Mouse (Mus musculus): ENCODE measurements around the gene Cenpi.
"Not testable (repeated sequence)": the region's sequence is repeated elsewhere in the genome, so short reads cannot be mapped to it uniquely, and the experiment has no call there.

The Cenpi gene

GRCm38 (mm10) chrX:134307534-134308274, at the start of gene Cenpi:
TSS of gene Cenpi (plus strand) at chrX:134308084.
- DNase-seq (ENCODE audit: low read depth, low spot score) = peak; percentile 93

- no peak for DNase-seq (ENCODE audit: low read depth, low spot score)
Measured at GRCm38 (mm10) chrX:134261191-134261590, 46.7 kb upstream of the Cenpi start.

GRCm38 (mm10) chrX:134262129-134262528, 45.8 kb upstream of the Cenpi start:
- DNase-seq (ENCODE audit: low read depth, low spot score) = peak; percentile 33

DNA sequence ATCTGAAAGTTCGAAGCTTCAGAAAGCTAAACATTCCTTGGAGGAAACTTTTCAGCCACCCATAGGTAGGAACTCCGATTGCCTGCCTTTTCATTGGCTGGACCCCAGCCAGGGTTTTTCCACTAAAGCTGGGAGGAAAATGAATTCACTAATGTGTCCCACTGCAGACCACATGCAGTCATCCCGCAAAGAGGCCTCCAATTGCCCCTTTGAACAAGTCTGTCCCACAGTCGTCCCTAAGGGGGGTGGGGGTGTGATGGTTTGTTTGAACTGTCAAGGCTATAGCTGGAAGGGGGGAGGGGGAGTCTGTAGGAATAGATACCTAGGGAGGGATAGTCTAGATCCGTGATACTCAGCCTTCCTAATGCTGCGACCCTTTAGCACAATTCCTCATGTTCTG, 32.2 kb upstream of the Cenpi start:
- DNase-seq (ENCODE audit: low read depth, low spot score) = no peak

DNA sequence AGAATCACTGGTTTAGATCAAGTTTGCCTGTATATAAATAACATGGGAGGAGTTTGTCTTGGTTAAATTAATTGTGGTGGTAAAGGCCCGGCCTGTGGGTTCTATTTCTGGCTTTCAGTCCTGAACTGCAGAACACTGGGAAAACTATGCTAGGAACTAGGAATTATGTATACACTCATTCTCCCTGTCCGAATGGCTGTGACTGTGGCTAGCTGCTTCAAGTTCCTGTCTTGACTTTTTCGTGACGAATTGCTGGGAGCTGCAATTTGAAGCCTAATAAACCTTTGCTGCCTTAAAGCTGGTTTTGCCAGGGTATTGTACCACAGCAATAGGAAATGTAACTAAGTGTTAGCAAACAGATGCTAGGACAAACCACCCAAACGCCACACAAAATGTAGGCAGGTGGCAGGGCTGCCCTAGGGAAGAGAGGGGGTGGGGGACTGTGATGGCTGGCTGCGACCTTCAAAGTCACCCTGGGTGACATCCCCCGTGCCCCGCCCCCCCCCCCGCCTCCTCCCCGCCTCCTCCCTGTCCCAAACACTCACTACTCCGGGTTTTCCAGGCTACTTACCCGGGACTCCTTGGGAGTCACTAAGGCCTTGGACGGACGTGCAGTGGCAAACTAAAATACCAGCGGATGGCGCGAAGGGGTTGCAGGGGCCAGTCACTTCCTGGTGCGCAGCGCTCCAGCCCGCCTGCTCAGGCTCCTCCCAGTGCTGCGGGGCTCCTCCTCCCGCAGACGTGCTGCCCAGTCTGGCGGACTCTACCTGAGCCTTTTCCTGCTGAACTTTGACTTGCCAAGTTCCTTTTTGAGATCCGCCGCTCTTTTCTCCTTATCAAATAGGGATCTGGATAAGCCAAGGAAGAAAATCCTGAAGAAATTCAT, 31.4 kb upstream of the Cenpi start, which contains the start of gene Trmt2b:
Gene Trmt2b, minus strand, starts transcription at position 710 of the 886 bp plus-strand sequence.
- DNase-seq (ENCODE audit: low read depth, low spot score) = peak; percentile 77

DNA sequence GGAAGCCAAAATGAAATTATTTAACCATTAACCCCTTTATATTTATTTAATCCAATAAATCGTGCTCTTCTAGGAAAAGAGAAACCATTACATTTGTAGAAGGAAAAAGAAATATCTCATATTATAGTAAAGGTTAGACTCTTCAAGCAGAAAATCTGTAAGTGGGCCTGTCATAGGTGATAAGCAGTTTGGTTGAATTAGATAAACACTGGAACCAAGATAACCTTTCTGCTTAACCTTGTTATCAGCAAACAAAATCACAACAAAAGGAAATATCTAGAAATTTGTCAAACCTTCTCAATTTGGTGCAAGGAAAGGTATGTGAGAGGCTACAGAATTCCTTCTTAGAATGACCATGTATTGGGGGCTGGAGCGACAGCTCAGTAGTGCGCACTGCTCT, 27.4 kb upstream of the Cenpi start:
- no peak for DNase-seq (ENCODE audit: low read depth, low spot score)

DNA sequence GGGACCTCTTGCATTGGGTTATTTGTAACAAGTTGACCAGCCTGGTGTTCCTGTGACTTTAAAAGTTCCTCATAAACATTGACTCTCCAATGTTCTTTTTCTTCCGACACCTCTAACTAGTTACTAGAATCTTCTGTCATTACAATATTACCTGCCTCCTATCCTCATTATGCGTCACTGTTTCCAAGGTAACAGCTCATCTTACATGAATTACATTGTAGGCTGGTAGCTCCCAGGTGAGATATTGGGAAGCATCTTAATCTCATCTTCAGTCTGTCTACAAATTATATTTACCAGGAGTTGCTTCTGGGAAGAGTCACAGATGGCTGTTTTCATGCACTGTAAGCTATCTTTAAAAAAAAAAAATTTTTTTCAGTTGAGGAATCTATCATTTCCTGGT, 22.8 kb upstream of the Cenpi start:
- DNase-seq (ENCODE audit: low read depth, low spot score) = no peak

DNA sequence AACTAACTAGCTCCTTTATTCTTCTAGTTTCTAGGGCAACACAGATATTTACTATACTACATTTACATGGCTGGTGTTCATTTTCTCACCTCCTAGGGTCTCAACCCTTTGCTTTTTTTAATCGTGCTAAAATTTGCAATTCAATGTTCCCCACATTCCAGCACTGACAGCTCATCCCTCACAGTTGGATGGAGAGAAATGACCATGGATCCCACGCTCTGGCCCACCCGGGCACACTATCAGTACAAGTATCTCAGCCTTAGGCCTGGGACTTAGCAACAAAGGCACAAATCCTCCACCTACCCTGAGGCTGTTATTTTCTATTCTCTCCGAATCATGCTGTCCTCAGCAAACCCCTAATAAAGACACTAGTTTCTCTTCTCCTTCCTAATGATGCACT, 22.1 kb upstream of the Cenpi start:
- DNase-seq (ENCODE audit: low read depth, low spot score) = no peak

DNA sequence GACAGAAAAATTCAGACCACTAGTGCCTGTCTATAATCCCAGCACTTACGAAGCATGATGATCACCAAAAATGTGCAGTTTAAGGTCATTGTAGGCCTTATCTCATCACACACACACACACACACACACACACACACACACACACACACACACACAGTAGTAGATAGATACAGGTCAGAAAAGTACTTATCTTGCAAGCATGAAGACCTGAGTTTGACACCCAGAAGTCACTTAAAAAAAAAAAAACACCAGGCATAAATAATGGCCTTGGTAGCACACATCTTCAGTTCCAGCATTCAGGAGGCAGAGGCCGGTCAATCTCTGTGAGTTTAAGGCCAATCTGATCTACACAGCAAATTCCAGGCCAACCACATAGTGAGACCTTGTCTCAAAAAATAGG, 20.6 kb upstream of the Cenpi start:
- no peak for DNase-seq (ENCODE audit: low read depth, low spot score)

DNA sequence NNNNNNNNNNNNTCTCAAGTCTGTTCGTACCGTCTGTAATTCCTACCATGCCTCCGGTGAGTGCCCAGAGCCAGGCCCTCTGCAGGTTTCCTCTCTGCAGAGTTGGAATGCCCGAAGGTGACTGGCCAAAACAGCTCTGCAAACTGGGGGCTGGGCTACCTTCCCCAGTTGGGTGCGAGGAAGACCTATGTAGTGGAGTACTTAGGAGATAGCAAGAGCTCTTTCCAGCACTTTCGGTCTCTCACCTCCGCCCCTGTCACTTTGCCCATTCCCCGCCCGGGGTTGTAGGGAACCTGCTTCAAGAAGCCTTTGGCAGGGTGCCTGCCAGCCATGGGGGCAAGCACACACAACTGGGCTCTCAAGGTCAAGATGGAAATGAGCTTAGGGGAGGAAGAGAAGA, 11.6 kb upstream of the Cenpi start:
- peak; percentile 64 for DNase-seq (ENCODE audit: low read depth, low spot score)

GRCm38 (mm10) chrX:134296737-134297136, 11.1 kb upstream of the Cenpi start:
- peak; percentile 52 for DNase-seq (ENCODE audit: low read depth, low spot score)

DNA sequence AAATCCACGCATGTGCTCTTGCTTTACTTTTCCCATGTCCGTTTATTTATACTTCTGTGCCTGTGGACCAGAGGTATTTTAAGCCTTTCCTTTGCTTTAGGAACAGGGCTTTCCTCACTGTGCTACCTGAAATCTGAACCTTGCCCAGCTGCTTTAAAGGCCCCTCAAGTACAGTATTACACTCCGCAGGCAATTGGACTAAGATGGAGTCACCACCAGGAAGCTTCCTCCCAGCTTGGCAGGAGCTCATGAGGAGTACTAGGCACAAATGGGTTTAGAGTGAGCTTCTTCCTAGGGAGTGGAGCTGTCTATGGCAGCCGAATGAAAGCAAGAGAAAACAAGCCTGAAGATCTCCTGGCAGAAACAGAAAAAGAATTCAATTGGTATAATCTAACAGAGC, 10.7 kb upstream of the Cenpi start:
- DNase-seq (ENCODE audit: low read depth, low spot score) = peak; percentile 64

DNA sequence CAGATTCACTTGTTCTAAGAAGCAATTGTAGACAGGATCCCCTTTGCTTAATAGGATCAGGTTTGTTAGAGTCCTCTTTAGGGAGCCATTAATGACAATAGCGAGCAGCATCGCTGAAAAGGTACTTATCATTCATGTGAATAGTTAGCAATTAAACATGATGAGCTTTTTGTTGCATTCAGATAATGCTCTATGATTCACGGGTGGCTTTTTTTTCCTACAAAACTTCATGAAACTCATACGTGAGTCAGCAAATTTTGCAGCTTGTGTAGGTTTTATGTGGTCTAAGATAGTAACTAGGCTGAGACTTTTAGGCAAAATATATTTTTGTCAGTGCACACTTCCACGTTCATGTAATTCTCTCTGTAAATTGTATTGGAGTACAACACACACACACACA, 7.7 kb upstream of the Cenpi start:
- peak; percentile 47 for DNase-seq (ENCODE audit: low read depth, low spot score)

DNA sequence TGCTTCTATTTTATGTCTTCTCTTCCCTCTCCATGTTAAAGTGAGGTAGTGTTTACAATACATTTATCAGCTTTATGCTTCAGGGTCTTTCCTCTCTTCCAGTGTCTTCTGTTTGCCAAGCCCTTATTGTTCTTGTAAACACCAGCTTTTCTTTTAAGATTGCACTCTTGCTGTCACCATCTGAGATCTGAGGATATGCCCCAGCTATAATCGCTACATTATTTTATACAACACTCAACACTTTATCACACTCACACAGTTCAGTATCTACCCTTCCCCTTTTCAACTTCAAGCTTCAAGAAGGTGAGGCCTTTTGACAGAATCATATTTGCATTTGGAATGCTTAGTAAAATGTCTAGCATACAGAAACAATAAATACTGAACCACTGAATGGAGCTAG, 4.6 kb upstream of the Cenpi start:
- no peak for DNase-seq (ENCODE audit: low read depth, low spot score)

- no peak for DNase-seq (ENCODE audit: low read depth, low spot score)
Measured at GRCm38 (mm10) chrX:134308275-134308634, 371 bp downstream of the Cenpi start.

- not testable (repeated sequence) for DNase-seq (ENCODE audit: low read depth, low spot score)
Measured at GRCm38 (mm10) chrX:134311193-134311592, 3.3 kb downstream of the Cenpi start.

DNA sequence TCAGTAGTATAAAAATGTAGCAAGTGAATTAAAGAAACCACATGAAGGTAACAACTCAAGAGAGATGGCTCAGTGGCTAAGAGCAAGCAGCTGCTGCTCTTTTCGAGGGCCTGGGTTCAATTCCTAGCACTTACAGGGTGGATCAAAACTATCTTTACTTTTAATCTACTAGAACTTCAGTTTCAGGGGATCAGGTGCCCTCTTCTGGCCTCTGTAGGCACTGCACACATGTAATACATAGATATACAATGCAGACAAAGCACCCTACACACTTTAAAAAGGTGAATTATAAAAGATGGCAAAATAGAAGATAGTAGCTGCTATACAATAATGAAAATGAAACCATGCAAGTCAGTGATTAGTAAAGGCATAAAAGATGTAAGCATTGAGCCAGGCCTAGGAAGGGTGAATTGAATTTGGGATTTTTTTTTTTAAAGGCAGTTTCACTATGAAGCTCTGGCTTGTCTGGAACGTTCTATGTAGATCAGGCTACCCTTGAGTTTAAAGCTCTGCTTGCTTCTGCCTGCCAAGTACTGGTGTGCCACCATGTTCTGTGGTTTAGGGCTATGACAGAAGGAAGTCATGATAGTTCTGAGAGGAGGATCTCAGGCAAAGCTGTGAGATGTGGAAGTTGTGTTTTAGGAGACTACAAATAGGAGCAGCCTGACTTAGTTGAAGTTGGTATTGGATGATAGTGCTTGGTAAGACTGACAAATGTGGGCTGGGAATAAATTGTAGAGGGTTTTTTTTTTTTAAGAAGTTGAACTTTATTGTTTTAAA, 11.5 kb downstream of the Cenpi start:
- DNase-seq (ENCODE audit: low read depth, low spot score) = peak; percentile 20

DNA sequence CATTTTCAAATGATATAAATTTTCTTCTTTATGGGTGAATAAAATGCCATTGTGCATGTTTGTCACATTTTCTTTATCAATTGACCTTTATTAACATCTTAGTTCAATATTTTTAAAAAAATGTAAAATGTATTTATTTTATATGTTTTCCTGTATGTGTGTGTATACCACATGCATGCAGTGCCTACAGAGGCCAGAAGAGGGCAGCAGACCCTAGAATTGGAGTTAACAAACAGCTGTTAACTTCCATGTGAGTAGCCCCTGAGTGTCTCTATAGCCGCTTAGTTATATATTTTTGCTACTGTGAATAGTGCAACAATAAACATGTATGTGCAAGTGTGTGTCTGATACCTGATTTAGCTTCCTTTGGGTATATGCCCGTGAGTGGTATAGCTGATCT, 25.4 kb downstream of the Cenpi start:
- DNase-seq (ENCODE audit: low read depth, low spot score) = peak; percentile 2

GRCm38 (mm10) chrX:134342735-134343134, 34.9 kb downstream of the Cenpi start:
- no peak for DNase-seq (ENCODE audit: low read depth, low spot score)

- DNase-seq (ENCODE audit: low read depth, low spot score) = no peak
Measured at GRCm38 (mm10) chrX:134350205-134350604, 42.3 kb downstream of the Cenpi start.

- DNase-seq (ENCODE audit: low read depth, low spot score) = peak; percentile 45
Measured at GRCm38 (mm10) chrX:134353848-134354247, 46.0 kb downstream of the Cenpi start.

- no peak for DNase-seq (ENCODE audit: low read depth, low spot score)
Measured at GRCm38 (mm10) chrX:134359336-134359735, 51.5 kb downstream of the Cenpi start.
